Mouse (Mus musculus) spleen, postnatal 10 days (tissue): ENCODE results near the gene Tead3.
A peak's percentile ranks its signal among the peaks of the same experiment; 100 is the strongest.
"Not testable (repeated sequence)": the region's sequence is repeated elsewhere in the genome, so short reads cannot be mapped to it uniquely, and the experiment has no call there.

Experiments
- DNase-seq, 2 experiments: peaks; one replicate each; pipeline ENCODE4 v3.0.0; 2021 to 2022; ENCODE audit warnings: low spot score in 2 of 2

The Tead3 gene

GRCm38 (mm10) chr17:28331241-28332112, 19.1 kb downstream of the Tead3 start:
- DNase-seq = no peak

DNA sequence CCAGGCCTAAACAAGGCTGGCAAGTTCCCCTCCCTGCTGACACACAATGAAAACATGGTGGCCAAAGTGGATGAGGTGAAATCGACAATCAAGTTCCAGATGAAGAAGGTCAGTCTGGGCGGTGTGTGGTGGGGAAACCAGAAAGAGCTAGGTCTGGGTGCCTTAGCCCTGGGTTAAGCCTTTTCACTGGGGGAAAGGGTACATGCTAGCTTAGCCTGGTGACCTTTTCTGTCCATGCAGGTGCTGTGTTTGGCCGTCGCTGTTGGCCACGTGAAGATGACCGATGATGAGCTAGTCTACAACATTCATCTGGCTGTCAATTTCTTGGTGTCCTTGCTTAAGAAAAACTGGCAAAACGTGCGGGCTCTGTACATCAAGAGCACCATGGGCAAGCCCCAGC, 20.0 kb downstream of the Tead3 start:
- not testable (repeated sequence) for DNase-seq

GRCm38 (mm10) chr17:28330232-28330546, 20.4 kb downstream of the Tead3 start:
- DNase-seq = no peak

GRCm38 (mm10) chr17:28329503-28330231, 20.9 kb downstream of the Tead3 start:
- no peak for DNase-seq

- no peak for DNase-seq
These were observed 21.7 kb downstream of the Tead3 start for GRCm38 (mm10) chr17:28328946-28329345.

- DNase-seq = peak; percentile 98
These were observed 22.2 kb downstream of the Tead3 start, which contains the start of gene Rpl10a for GRCm38 (mm10) chr17:28328366-28328928. Gene Rpl10a, plus strand, starts transcription at chr17:28328471.

- DNase-seq = no peak
These were observed 22.8 kb downstream of the Tead3 start for GRCm38 (mm10) chr17:28327673-28328325.

DNA sequence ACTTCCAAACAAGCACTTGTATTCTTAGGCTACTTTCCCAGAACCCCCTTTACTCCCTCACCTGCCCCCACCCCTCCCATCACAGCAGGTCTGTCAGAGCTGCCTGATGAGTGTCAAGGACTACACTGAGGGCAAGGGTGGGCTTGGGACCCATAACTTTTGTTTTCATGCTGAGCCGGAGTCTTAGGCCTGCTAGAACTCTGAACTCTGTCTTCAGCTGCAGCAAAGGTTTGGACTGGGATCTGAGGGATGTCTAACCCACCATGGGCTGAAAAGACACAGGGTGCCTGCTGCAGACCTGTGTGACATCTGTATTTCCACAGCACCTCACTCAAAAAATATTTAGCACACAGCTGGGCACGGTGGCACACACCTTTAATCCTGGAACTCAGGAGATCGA, 23.7 kb downstream of the Tead3 start:
- DNase-seq = no peak

- DNase-seq = no peak
These were observed 24.9 kb downstream of the Tead3 start for GRCm38 (mm10) chr17:28325751-28326150.

GRCm38 (mm10) chr17:28324416-28324815, 26.2 kb downstream of the Tead3 start:
- DNase-seq = not testable (repeated sequence)

DNA sequence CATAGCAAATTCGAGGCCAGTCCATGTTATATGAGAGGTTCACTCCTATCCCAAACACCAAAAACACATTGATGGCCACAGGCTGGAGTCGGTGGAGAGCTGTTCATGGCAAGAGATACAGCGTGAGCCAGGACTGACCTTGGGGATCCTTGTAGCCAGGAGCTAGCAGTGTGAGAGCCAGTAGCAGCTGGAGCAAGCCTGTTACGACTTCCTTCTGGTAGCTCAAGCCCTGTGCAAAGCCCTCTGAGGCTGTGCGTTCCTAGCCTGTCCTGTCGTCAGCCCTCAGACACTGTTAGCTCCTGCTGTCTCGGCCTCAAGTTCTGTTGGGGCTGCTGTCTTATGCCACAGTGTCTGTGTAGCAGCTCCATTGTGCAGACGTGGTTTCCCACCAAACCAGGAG, 26.8 kb downstream of the Tead3 start:
- no peak for DNase-seq

DNA sequence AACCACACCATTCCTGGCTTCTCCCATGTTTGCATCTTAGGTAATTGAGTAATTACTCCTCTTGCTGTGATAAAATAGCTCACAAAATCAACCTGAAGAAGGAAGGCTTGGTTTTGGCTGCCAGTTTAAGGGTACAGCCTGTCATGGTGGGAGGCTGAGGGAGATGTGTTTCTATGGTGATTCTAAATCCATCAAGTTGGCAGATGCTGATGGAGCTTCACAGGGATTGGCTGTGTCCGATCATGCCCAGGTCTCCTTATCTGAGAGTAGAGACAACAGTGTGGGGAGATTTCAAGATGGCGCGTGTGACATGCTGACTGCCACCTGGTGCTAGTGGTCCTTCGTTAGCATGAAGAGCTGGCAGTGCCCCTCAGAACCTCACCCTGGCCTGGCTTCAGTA, 28.9 kb downstream of the Tead3 start:
- DNase-seq = no peak

DNA sequence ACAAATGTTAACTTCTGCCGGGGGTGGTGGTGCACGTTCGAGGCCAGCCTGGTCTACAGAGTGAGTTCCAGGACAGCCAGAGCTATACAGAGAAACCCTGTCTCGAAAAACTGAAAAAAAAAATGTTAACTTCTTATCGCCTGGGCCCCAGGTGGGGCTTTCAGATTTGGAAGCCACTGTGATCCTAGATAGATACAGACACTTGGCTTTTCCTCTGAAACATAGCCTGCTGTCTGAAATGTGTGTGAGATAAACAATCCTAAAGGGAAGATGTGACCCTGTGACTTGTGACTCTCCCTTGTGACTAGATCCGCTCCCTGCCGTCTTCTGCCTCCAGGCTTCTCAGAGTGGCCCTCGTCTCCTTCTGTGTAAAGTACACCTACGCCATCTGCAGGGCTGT, 32.9 kb downstream of the Tead3 start:
- no peak for DNase-seq

DNA sequence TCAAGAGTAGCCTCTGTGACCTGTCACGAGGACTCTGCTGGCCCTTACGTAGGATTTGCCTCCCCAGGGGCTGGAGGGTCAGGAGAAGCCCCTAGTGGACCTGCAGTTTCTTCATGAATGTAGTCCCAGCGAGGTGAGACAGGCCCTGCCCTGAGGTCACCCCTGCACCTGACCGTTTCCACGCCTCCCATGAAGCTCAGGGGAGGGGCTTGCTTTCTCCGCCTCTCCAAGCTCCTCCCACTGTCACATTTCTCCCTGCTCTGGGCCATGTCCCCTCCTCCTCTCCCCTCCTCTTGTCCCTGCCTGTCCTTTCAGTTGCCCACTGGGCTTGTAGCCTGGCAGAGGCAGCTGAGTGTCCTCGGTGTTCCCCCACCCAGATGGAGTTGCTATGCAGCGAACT, 33.5 kb downstream of the Tead3 start:
- DNase-seq = no peak

DNA sequence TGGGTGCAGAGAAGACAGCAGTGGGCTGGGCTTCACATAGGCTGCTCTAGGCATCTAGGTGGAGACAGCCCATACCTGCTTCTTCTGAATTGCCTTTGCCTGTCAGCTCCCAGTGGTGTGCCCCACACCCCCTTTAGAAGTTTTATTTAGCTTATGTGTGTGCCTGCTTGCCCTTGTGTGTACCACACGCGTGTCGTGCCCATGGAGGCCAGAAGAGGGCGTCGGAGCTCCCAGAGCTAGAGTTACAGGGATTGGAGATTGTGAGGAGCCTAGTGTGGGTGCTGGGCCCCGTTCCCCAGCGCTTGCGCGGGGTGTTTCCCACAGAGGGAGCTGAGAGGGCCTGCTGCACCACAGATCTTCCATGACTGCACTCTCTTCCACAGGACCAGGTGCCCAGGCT, 34.1 kb downstream of the Tead3 start:
- DNase-seq = no peak

- DNase-seq = no peak
These were observed 34.9 kb downstream of the Tead3 start for GRCm38 (mm10) chr17:28315611-28316160.

DNA sequence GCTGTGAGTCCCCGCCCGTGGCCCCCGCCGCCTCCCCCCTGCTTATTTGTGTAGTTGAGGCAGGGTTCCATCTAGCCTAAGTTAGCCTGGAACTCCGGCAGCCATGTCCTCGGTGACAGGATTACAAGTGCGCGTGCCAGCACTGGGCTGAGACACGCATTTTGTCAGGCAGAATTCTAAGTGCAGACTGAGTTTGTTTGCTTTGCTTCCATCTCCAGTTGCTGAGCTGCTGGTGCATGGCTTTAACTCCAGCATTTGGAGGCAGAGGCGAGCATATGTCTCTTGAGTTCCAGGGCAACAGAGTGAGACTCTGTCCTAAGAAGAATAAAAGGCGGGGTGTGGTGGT, 36.8 kb downstream of the Tead3 start:
- DNase-seq = peak in 1 of 2 experiments; percentile 47

DNA sequence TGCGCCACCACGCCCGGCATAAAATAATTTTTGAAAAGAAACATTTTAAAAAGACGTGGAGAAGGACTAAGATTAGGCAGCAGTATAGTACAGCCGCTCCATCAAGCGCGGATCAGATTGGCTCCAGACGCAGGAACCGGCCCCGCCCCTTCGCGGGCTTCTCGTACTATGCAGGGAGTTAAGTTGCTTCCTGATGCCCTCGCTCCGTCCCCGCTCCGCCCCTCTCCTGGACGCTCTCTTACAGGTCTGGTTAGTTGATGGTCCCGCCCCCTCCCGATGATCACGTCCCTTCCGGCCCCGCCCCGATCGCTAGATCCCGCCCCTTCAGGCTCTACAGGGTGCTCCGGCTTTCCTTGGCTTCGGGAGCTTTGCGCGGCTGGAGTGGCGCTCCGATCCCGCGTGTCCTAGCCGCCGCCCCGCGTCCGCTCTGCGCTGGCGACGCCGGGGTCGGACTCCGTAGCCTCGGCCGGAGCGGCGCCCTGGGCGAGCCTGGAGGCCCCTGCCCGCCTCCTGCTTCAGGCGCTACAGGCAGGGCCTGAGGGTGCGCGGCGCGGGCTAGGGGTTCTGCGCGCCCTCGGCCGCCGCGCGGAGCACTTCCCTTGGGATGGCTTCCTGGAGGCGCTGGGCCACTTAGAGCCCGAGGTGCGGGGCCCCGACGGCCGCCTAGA, 37.3 kb downstream of the Tead3 start, which contains the start of gene Fance:
TSS of gene Fance (plus strand) at position 308 of the 668 bp plus-strand sequence.
- peak; percentile 89 to 99 for DNase-seq

GRCm38 (mm10) chr17:28312232-28313211, 38.1 kb downstream of the Tead3 start:
- peak; percentile 32 to 70 for DNase-seq
